Mouse (Mus musculus) CD4-positive, CD25-positive, alpha-beta regulatory T cell, adult 4 months (primary cell): ENCODE measurements around the gene Tmem102. TPM values are rescaled to one million over a fixed set of nuclear protein-coding genes. Genes with fewer than 3 reads are reported as not detected.

Experiments
- ATAC-seq: one replicate; pipeline ENCODE4 v1.8.0; 2017
- polyA plus RNA-seq, 2 experiments: library from polyadenylated mRNA; unstranded; fragments of 100-300 nt; shearing (Covaris generic); gene quantifications; one replicate each; pipeline ENCODE4 v1.2.1; 2017

Tmem102 gene
- polyA plus RNA-seq, 2 experiments from 2014 or later, result not detected

- no peak for ATAC-seq
Measured at GRCm38 (mm10) chr11:69754701-69755100, 50.7 kb downstream of the Tmem102 start.

- no peak for ATAC-seq
Measured at GRCm38 (mm10) chr11:69754233-69754632, 51.2 kb downstream of the Tmem102 start.

Other genes starting within 250 kb of the Tmem102 start
- gene Efnb3, start 245.4 kb downstream of the Tmem102 start, polyA plus RNA-seq, result under 1 TPM; 0.27 to 0.37 TPM
- 10 to 100 TPM; 23.0 to 31.9 TPM for gene Wrap53, start 225.4 kb downstream of the Tmem102 start, polyA plus RNA-seq
- gene Trp53, start 225.3 kb downstream of the Tmem102 start, polyA plus RNA-seq, result 100 to 1,000 TPM; 307 to 416 TPM
- not detected for gene Atp1b2, start 199.7 kb downstream of the Tmem102 start, polyA plus RNA-seq
- gene Shbg, start 187.7 kb downstream of the Tmem102 start, polyA plus RNA-seq, result not detected
- not detected for gene Sat2, start 183.6 kb downstream of the Tmem102 start, polyA plus RNA-seq
- gene Fxr2, start 172.6 kb downstream of the Tmem102 start, polyA plus RNA-seq, result 10 to 100 TPM; 11.0 to 11.2 TPM
- gene Sox15, start 150.3 kb downstream of the Tmem102 start, polyA plus RNA-seq, result under 1 TPM in 1 of 2 experiments, not detected in 1; 0.81 TPM
- 10 to 100 TPM; 34.8 to 85.1 TPM for gene Mpdu1, start 143.0 kb downstream of the Tmem102 start, polyA plus RNA-seq
- 1 to 10 TPM; 3.0 to 5.8 TPM for gene Cd68, start 139.5 kb downstream of the Tmem102 start, polyA plus RNA-seq
- gene Eif4a1, start 133.2 kb downstream of the Tmem102 start, polyA plus RNA-seq, result 100 to 1,000 TPM; 166 to 236 TPM
- gene Senp3, start 123.5 kb downstream of the Tmem102 start, polyA plus RNA-seq, result 10 to 100 TPM; 31.6 to 47.4 TPM
- gene Tnfsf13, start 119.8 kb downstream of the Tmem102 start, polyA plus RNA-seq, result not detected
- gene Tnfsf12, start 109.8 kb downstream of the Tmem102 start, polyA plus RNA-seq, result under 1 TPM in 1 of 2 experiments, not detected in 1; 0.23 TPM
- gene Tnfsfm13, start 109.5 kb downstream of the Tmem102 start, polyA plus RNA-seq, result not detected
- 10 to 100 TPM; 25.6 to 36.0 TPM for gene Polr2a, start 47.0 kb downstream of the Tmem102 start, polyA plus RNA-seq
- gene Slc35g3, start 43.7 kb downstream of the Tmem102 start, polyA plus RNA-seq, result not detected
- 10 to 100 TPM; 11.2 to 11.8 TPM for gene Zbtb4, start 39.7 kb downstream of the Tmem102 start, polyA plus RNA-seq
- 1 to 10 TPM; 2.9 to 4.5 TPM for gene Chrnb1, start 9.7 kb downstream of the Tmem102 start, polyA plus RNA-seq
- not detected for gene Fgf11, start 3.8 kb downstream of the Tmem102 start, polyA plus RNA-seq
- not detected for gene Gm39566, start 9.7 kb upstream of the Tmem102 start, polyA plus RNA-seq
- not detected for gene Spem2, start 12.8 kb upstream of the Tmem102 start, polyA plus RNA-seq
- under 1 TPM in 1 of 2 experiments, not detected in 1; 0.42 TPM for gene Spem1, start 16.6 kb upstream of the Tmem102 start, polyA plus RNA-seq
- 1 to 10 TPM; 1.1 to 1.2 TPM for gene Nlgn2, start 32.2 kb upstream of the Tmem102 start, polyA plus RNA-seq
- gene Tmem256, start 32.9 kb upstream of the Tmem102 start, polyA plus RNA-seq, result 100 to 1,000 TPM in 1 of 2 experiments, 10 to 100 TPM in 1; 93.2 to 114 TPM
- 10 to 100 TPM; 22.4 to 33.5 TPM for gene Plscr3, start 40.8 kb upstream of the Tmem102 start, polyA plus RNA-seq
- gene Tnk1, start 53.1 kb upstream of the Tmem102 start, polyA plus RNA-seq, result not detected
- gene Tmem95, start 72.4 kb upstream of the Tmem102 start, polyA plus RNA-seq, result not detected
- 1 to 10 TPM in 1 of 2 experiments, not detected in 1; 1.1 TPM for gene Kctd11, start 75.8 kb upstream of the Tmem102 start, polyA plus RNA-seq
- gene Acap1, start 89.9 kb upstream of the Tmem102 start, polyA plus RNA-seq, result 100 to 1,000 TPM; 256 to 383 TPM
- 1 to 10 TPM; 1.6 to 2.0 TPM for gene 2810408A11Rik, start 95.4 kb upstream of the Tmem102 start, polyA plus RNA-seq
- 1 to 10 TPM; 8.3 to 9.1 TPM for gene Neurl4, start 95.4 kb upstream of the Tmem102 start, polyA plus RNA-seq
- 100 to 1,000 TPM; 120 to 134 TPM for gene Gps2, start 108.3 kb upstream of the Tmem102 start, polyA plus RNA-seq
- 1,000 to 10,000 TPM; 1,067 to 1,377 TPM for gene Eif5a, start 116.3 kb upstream of the Tmem102 start, polyA plus RNA-seq
- not detected for gene Ybx2, start 130.2 kb upstream of the Tmem102 start, polyA plus RNA-seq
- not detected for gene Slc2a4, start 142.6 kb upstream of the Tmem102 start, polyA plus RNA-seq
- gene Cldn7, start 159.2 kb upstream of the Tmem102 start, polyA plus RNA-seq, result not detected
- gene Ctdnep1, start 175.5 kb upstream of the Tmem102 start, polyA plus RNA-seq, result 10 to 100 TPM; 21.1 to 25.4 TPM
- gene Elp5, start 176.9 kb upstream of the Tmem102 start, polyA plus RNA-seq, result 10 to 100 TPM; 69.7 to 79.3 TPM
- gene Gabarap, start 185.5 kb upstream of the Tmem102 start, polyA plus RNA-seq, result 100 to 1,000 TPM; 282 to 355 TPM
- gene Phf23, start 190.2 kb upstream of the Tmem102 start, polyA plus RNA-seq, result 10 to 100 TPM; 41.3 to 43.5 TPM
- 1 to 10 TPM; 4.0 to 4.6 TPM for gene Dvl2, start 195.0 kb upstream of the Tmem102 start, polyA plus RNA-seq
- gene Acadvl, start 209.8 kb upstream of the Tmem102 start, polyA plus RNA-seq, result 100 to 1,000 TPM; 124 to 181 TPM
- gene Dlg4, start 211.3 kb upstream of the Tmem102 start, polyA plus RNA-seq, result 10 to 100 TPM in 1 of 2 experiments, 1 to 10 TPM in 1; 9.4 to 17.1 TPM
- gene Asgr1, start 248.5 kb upstream of the Tmem102 start, polyA plus RNA-seq, result not detected